Mouse (Mus musculus) frontal cortex, postnatal 36 days (tissue): ENCODE results near the gene Creb3l1.

Experiments used
- DNase-seq, 2 experiments: peaks; one replicate each; pipeline ENCODE4 v3.0.0; 2022; ENCODE audit warnings: low spot score in 2 of 2

The Creb3l1 gene

GRCm38 (mm10) chr2:92034273-92034672, 10.0 kb upstream of the Creb3l1 start:
- DNase-seq, result no peak

DNA sequence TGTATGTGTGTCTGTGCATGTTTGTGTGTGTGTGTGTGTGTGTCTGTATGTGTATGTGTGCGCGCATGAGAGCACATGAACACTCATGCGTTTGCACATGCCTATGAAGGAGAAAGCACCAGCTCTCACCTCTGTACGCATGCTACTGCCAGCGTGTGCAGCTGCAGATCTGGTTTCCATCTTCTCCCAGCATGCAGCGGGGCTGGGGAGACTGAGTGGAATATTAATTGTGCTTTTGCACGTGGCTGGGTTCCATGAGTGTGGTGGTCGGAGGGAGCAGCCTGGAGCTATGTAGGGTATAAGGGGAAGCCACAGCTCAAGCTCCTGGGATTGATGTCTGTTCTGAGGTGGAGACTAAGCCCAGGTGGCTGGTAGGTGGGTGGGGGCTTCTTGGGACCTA, 6.3 kb upstream of the Creb3l1 start:
- no peak for DNase-seq

- DNase-seq, result no peak
Observed at GRCm38 (mm10) chr2:92029387-92030133, 5.3 kb upstream of the Creb3l1 start.

GRCm38 (mm10) chr2:92027811-92028590, 3.7 kb upstream of the Creb3l1 start:
- DNase-seq, result no peak

DNA sequence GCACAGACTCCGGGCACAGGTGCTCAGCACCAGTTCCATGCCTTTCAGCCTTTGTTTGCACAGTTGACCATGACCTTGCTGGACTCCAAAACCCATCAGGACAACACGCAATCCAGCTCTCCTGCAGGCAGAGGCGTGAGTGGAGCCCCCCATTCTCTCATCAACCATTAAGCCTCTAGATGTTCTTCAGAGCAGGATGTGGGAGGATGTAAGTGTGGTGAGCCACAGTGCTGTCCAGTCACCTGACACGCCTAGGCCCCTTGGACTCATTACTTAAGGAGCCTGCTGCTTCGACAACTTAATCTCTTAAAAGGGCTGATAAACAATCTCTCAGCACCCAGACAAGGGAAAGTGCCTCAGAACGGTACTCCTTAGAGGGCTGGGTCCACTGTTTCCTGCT, 1.7 kb upstream of the Creb3l1 start:
- no peak for DNase-seq

DNA sequence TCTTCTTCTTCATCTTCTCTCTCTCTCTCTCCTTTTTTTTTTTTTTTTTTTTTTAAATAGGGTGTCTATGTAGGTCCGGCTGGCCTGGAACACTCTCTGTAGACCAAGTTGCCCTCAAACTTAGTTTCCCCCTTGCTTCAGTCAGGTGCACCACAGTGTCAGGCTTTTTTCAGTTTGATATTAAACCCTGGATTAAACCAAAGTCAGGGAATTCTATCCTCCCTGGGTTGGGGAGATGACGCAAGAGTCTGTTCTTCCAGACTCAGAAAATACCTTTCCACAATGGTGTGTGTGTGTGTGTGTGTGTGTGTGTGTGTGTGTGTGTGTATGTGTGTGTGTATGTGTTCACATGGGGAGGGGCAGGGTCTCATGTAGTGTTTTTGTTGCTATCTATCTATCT, 900 bp upstream of the Creb3l1 start:
- no peak for DNase-seq

GRCm38 (mm10) chr2:92023362-92024273, 684 bp downstream of the Creb3l1 start:
- no peak for DNase-seq

GRCm38 (mm10) chr2:92020676-92021265, 3.5 kb downstream of the Creb3l1 start:
- no peak for DNase-seq

DNA sequence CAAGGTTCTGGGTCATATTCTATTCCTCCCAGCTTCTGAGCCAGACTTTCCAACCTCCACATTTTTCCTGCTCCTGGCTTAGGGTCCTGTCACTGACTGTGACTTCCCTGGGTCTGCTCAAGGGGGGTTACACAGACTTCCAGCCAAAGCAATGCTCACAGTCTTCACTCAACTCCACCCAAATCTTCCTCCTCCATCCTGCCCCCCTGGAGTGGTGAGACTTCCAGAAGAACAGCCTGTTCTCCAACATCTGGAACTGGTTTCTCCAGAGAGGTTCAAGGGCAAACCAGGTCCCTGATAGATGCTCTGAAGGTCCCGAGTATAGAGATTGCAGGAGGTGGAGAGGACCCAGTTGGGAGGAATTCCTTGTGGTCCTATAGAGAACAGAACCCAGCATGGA, 6.9 kb downstream of the Creb3l1 start:
- no peak for DNase-seq

- peak in 1 of 2 experiments; percentile 26 for DNase-seq
Observed at GRCm38 (mm10) chr2:92016981-92017380, 7.3 kb downstream of the Creb3l1 start.

- DNase-seq, result no peak
Observed at GRCm38 (mm10) chr2:92014891-92015290, 9.4 kb downstream of the Creb3l1 start.

- no peak for DNase-seq
Observed at GRCm38 (mm10) chr2:92014248-92014647, 10.1 kb downstream of the Creb3l1 start.

DNA sequence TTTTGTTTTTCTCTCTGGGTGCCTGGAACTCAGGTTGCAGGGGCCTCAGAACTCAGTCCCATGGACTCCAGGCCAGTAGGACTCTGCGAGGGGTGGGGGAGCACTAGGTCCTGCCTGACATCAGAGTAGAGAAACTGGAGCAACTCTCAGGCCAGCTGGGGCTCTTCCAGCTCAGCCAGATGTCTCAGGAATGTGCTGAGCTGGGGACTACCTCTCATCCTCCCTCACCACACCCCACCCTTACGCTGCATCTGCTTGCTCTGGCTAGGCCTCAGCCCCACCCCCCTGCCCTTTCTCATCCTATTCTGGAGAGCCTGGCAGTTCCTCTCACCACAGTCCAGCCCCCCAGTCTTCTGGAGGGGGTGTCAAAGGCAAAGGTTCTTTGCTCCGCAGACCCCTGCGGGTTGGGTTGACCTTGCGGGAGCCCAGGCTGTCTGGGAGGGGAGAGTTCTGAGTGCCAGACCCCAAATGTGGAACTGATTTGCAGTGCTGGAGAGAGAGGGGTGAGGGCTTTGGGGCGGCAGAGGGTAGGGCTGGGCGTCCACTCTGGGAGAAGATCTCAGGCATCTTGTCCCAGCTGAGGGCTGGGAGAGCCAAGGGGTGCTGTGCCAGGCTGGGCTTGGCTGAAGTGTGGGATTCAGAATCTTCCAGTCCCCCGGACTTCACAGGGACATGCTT, 11.4 kb downstream of the Creb3l1 start:
- DNase-seq, result no peak

DNA sequence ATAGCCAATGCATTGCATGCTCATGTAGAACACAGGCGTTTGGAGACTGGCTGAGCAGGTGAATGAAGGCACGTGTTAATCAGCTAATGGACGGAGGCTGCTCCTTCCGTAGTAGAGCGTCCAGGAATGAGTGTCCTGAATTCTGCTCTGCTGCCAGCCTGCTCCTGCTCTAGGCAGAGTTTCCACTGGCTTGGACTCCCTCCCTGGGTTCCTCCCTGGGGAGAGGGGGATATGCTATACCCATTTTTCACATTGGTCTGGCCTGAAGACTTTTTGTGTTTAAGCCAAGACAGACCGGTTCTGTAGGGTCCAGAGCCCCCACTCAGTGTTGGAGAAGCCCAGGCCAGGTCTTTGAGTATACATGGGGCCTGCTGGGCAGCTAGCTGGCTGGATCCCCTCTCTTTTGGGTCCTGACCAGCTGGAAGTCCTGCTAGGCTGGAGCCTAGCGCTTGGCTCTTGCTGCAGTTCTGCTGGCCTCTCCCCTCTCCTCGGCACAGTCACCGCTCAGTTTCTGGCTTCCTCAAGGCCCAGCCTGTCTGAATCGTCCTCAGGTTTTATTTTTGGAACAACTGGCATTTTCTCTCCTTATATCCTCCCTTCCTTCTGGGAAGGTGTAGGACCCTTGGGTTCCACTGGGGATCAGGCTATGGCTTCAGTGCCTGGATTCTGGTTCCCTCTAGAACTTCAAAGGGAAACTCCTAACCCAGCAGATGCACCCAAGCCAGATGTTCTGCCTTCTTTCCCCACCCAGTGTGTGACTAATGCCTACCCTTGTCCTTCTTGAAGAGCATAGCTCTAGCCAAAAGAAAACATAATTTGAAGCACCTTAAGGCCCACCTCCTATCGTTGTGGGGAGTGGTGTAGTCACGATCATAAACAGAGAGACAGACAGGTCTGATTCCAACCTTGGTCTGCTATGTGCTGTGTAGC, 12.6 kb downstream of the Creb3l1 start:
- DNase-seq, result no peak

- peak in 1 of 2 experiments; percentile 56 for DNase-seq
Observed at GRCm38 (mm10) chr2:92008623-92009404, 15.5 kb downstream of the Creb3l1 start.

GRCm38 (mm10) chr2:92007933-92008622, 16.2 kb downstream of the Creb3l1 start:
- peak; percentile 97 to 98 for DNase-seq

GRCm38 (mm10) chr2:92006983-92007921, 17.1 kb downstream of the Creb3l1 start:
- peak; percentile 46 to 56 for DNase-seq
